Mouse (Mus musculus) liver, postnatal 0 days (tissue): Measurements from ENCODE around the gene Rai1.

Source experiments
- CTCF ChIP-seq: sonication (generic); IDR thresholded peaks from 2 replicates; pipeline ENCODE4 v1.5.1; 2016; ENCODE audit warnings: antibody characterized with exemption, low read depth
- EP300 ChIP-seq: IDR thresholded peaks from 2 replicates; pipeline ENCODE4 v1.6.1; 2016; ENCODE audit warnings: antibody characterized with exemption, low read depth, mild to moderate bottlenecking

DNA sequence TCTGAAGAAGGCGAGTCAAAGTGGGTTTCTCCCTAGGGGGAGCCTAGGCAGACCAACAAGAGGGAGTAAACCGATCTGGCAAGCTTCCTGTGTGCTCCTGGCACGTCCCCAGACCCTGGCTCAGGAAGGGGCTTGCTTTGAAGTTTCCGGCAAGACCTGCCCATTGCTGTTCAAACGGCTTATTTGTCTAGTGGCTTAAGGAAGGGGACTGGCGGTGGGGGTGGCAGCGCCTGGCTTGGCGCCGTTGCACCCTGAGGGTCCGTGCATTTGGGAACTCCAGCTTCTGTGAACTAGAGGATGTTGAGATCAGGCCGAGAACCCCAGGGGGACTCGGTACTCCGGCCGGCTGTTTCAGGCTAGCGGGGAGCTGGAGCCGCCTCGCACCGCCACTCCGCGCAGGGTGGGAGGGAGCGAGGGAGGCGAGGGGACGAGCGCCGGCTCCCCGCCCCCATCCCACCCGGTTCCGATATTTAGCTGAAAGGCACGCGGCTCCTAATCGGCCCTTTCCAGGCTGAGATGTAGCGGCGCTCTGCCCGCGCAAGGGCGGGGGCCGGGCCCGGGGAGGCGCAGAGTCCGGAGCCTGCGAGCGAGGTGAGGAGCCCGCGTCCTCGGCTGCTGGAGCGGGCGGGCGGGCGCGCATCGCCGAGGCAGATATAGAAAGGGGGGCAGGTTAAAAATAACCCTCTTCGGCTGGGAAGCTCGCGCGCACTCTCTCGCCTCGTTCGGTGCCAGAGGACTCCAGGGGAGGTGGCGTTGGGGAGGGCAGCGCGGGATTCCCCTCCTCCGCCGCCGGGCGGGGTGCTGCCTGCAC is 70.8 kb downstream of the Rai1 start:
- TF ChIP-seq EP300 (no peak), CTCF (no peak)
